ENCODE assay signal across 8 mouse cellular contexts in genomic region chr8:95434686-95435439, GRCm38 (mm10). TPM values are rescaled to one million over a fixed set of nuclear protein-coding genes. Genes with fewer than 3 reads are reported as not detected.
A peak's percentile ranks its signal among the peaks of the same experiment; 100 is the strongest.
DNase-seq lines count a peak whose midpoint lies in the region; ATAC-seq lines count a peak whose summit lies in the region.

TSS of gene Cfap20 (minus strand) at chr8:95434869.

- H3K9ac ChIP-seq in forebrain, embryonic 14.5 days (ENCODE audit: low read length) = peak within 1 kb of the TSS; percentile 92
- peak within 1 kb of the TSS; percentile 96 for H3K9ac ChIP-seq in neural tube, embryonic 15.5 days (replicated peaks)

- no peaks in the 10 kb centered on the region for H3K36me3 ChIP-seq in forebrain, embryonic 14.5 days (ENCODE audit: control insufficient read depth, insufficient read depth, low read length)
- no peaks in the 10 kb centered on the region for H3K36me3 ChIP-seq in neural tube, embryonic 15.5 days

- H3K4me1 ChIP-seq in forebrain, embryonic 14.5 days (ENCODE audit: control insufficient read depth, insufficient read depth, low read length) = peaks cover 28% of the 10 kb centered on the region
- peaks cover 38% of the 10 kb centered on the region for H3K4me1 ChIP-seq in neural tube, embryonic 15.5 days

- ATAC-seq in forebrain, embryonic 14.5 days = peak; percentile 96
- ATAC-seq in neural tube, embryonic 15.5 days (ENCODE audit: low FRiP score) = peak; percentile 95

- WGBS in forebrain, embryonic 14.5 days = under 1% methylated on average over 45 of the region's 51 CpGs
- WGBS in neural tube, embryonic 15.5 days = under 1% methylated on average over 51 of the region's 51 CpGs

- no peaks in the 10 kb centered on the region for H3K9me3 ChIP-seq in forebrain, embryonic 14.5 days (replicated peaks; ENCODE audit: control insufficient read depth, low read length)
- no peaks in the 10 kb centered on the region for H3K9me3 ChIP-seq in neural tube, embryonic 15.5 days (replicated peaks)

- peak; percentile 100 for DNase-seq in ES-CJ7 (ENCODE audit: low read depth, low spot score)
- DNase-seq in cerebellum, adult 11 months = peak; percentile 99
- DNase-seq in forebrain, embryonic 14.5 days (ENCODE audit: low spot score) = peak; percentile 99
- peak; percentile 99 to 100 for DNase-seq in heart, postnatal 14 days
- peak; percentile 99 for DNase-seq in layer of hippocampus, adult 11-12 months (ENCODE audit: low spot score)
- DNase-seq in lung, adult 18-20 months = peak; percentile 99 to 100
- peak; percentile 100 for DNase-seq in testis, postnatal 14 days (ENCODE audit: low spot score)

- H3K27me3 ChIP-seq in forebrain, embryonic 14.5 days (replicated peaks; ENCODE audit: control insufficient read depth, insufficient read depth, low read length) = no peaks in the 10 kb centered on the region
- no peaks in the 10 kb centered on the region for H3K27me3 ChIP-seq in neural tube, embryonic 15.5 days (replicated peaks)

- H3K4me3 ChIP-seq in forebrain, embryonic 14.5 days (ENCODE audit: low read depth, low read length) = peak within 1 kb of the TSS; percentile 94
- peak within 1 kb of the TSS; percentile 94 for H3K4me3 ChIP-seq in neural tube, embryonic 15.5 days (replicated peaks)

- H3K4me2 ChIP-seq in forebrain, embryonic 14.5 days (ENCODE audit: low read length) = peak within 1 kb of the TSS; percentile 82
- peak within 1 kb of the TSS; percentile 80 for H3K4me2 ChIP-seq in neural tube, embryonic 15.5 days

- intact Hi-C loops in heart, postnatal 14 days (cut with DNase I) = loop anchor here (2.0 to 5.0 kb wide), 2 partner anchors 37 to 54 kb away; no protein-coding TSS in a partner anchor

- peak within 1 kb of the TSS; percentile 86 for H3K27ac ChIP-seq in forebrain, embryonic 14.5 days (ENCODE audit: low read depth, low read length)
- peak within 1 kb of the TSS; percentile 94 for H3K27ac ChIP-seq in neural tube, embryonic 15.5 days (replicated peaks)

RNA-seq across cellular contexts. Expression of gene Cfap20, which starts in this region (rescaled TPM):
- polyA plus RNA-seq in forebrain, embryonic 14.5 days (2014; fragmentation: Nextera tagmentation; extraction: Ambion mirVana) = 137 and 152 TPM in 2 replicates
- 10 to 100 TPM; 32.9 to 38.7 TPM for total RNA-seq in heart, postnatal 14 days (2021)
- 121 and 123 TPM in 2 replicates for polyA plus RNA-seq in neural tube, embryonic 15.5 days (2015; fragmentation: Nextera tagmentation; extraction: Ambion mirVana)

Comparison
In these comparisons a context has a peak if more than half of its experiments do, and no peak if none do; other contexts are left out.
1. Peak in every context shown above with its lines: DNase-seq, ATAC-seq, H3K4me3 ChIP-seq and H3K27ac ChIP-seq.